Mouse (Mus musculus): Measurements from ENCODE around the gene Sytl1. TPM values are rescaled to one million over a fixed set of nuclear protein-coding genes. Genes with fewer than 3 reads are reported as not detected.

Gene Sytl1
- polyA plus RNA-seq, 1 experiment, result 1.1 TPM

GRCm38 (mm10) chr4:133240934-133241908 lies 21.7 kb downstream of the Sytl1 start:
- H3K27ac ChIP-seq (ENCODE audit: insufficient read depth, low read length), result peak overlapping the region; percentile 68
- peaks cover 3% of the 10 kb centered on the region for H3K4me1 ChIP-seq (ENCODE audit: control insufficient read depth, insufficient read depth, low read length)
- TF ChIP-seq POLR2A (IDR thresholded peaks at IDR 0.05; ENCODE audit: low read depth, low read length) (peak; percentile 97), CTCF (IDR thresholded peaks at IDR 0.05; ENCODE audit: borderline replicate concordance, insufficient read depth, low read length) (no peak)
- peak overlapping the region; percentile 57 for H3K4me3 ChIP-seq (ENCODE audit: insufficient read depth, low read length)

- TF ChIP-seq POLR2A (IDR thresholded peaks at IDR 0.05; ENCODE audit: low read depth, low read length) (peak; percentile 87), CTCF (IDR thresholded peaks at IDR 0.05; ENCODE audit: borderline replicate concordance, insufficient read depth, low read length) (no peak)
- Histone ChIP-seq H3K27ac (ENCODE audit: insufficient read depth, low read length) (peak within 1 kb of the TSS; percentile 68), H3K4me1 (ENCODE audit: control insufficient read depth, insufficient read depth, low read length) (peaks cover 3% of the 10 kb centered on the region), H3K4me3 (ENCODE audit: insufficient read depth, low read length) (peak within 1 kb of the TSS; percentile 57)
Observed at GRCm38 (mm10) chr4:133240490-133240921, 22.4 kb downstream of the Sytl1 start, which contains the start of gene Map3k6. Gene Map3k6 (plus strand): TSS chr4:133240818.

GRCm38 (mm10) chr4:133237911-133238310 lies 25.0 kb downstream of the Sytl1 start:
- H3K4me3 ChIP-seq (ENCODE audit: insufficient read depth, low read length), result no peak overlapping the region
- H3K4me1 ChIP-seq (ENCODE audit: control insufficient read depth, insufficient read depth, low read length), result peaks cover 3% of the 10 kb centered on the region
- no peak overlapping the region for H3K27ac ChIP-seq (ENCODE audit: insufficient read depth, low read length)
- TF ChIP-seq POLR2A (IDR thresholded peaks at IDR 0.05; ENCODE audit: low read depth, low read length), result no peak
- no peak for TF ChIP-seq CTCF (IDR thresholded peaks at IDR 0.05; ENCODE audit: borderline replicate concordance, insufficient read depth, low read length)

GRCm38 (mm10) chr4:133235415-133235814 lies 27.5 kb downstream of the Sytl1 start:
- H3K4me1 ChIP-seq (ENCODE audit: control insufficient read depth, insufficient read depth, low read length), result no peaks in the 10 kb centered on the region

GRCm38 (mm10) chr4:133234771-133235170 lies 28.1 kb downstream of the Sytl1 start:
- no peak overlapping the region for H3K4me3 ChIP-seq (ENCODE audit: insufficient read depth, low read length)
- H3K27ac ChIP-seq (ENCODE audit: insufficient read depth, low read length), result no peak overlapping the region
- TF ChIP-seq CTCF (IDR thresholded peaks at IDR 0.05; ENCODE audit: borderline replicate concordance, insufficient read depth, low read length) (no peak), POLR2A (IDR thresholded peaks at IDR 0.05; ENCODE audit: low read depth, low read length) (no peak)
- no peaks in the 10 kb centered on the region for H3K4me1 ChIP-seq (ENCODE audit: control insufficient read depth, insufficient read depth, low read length)

More at GRCm38 (mm10) chr4:133235415-133235814, 27.5 kb downstream of the Sytl1 start:
- Histone ChIP-seq H3K27ac (ENCODE audit: insufficient read depth, low read length) (no peak overlapping the region), H3K4me3 (ENCODE audit: insufficient read depth, low read length) (no peak overlapping the region)
- TF ChIP-seq POLR2A (IDR thresholded peaks at IDR 0.05; ENCODE audit: low read depth, low read length), result no peak
- TF ChIP-seq CTCF (IDR thresholded peaks at IDR 0.05; ENCODE audit: borderline replicate concordance, insufficient read depth, low read length), result no peak

GRCm38 (mm10) chr4:133233285-133233976 lies 29.5 kb downstream of the Sytl1 start:
- H3K4me1 ChIP-seq (ENCODE audit: control insufficient read depth, insufficient read depth, low read length), result no peaks in the 10 kb centered on the region
- no peak overlapping the region for H3K27ac ChIP-seq (ENCODE audit: insufficient read depth, low read length)
- no peak overlapping the region for H3K4me3 ChIP-seq (ENCODE audit: insufficient read depth, low read length)
- TF ChIP-seq CTCF (IDR thresholded peaks at IDR 0.05; ENCODE audit: borderline replicate concordance, insufficient read depth, low read length) (peak; percentile 31; the same call in 1 of the 2 replicates), POLR2A (IDR thresholded peaks at IDR 0.05; ENCODE audit: low read depth, low read length) (no peak)

- Histone ChIP-seq H3K4me1 (ENCODE audit: control insufficient read depth, insufficient read depth, low read length) (no peaks in the 10 kb centered on the region), H3K27ac (ENCODE audit: insufficient read depth, low read length) (no peak overlapping the region), H3K4me3 (ENCODE audit: insufficient read depth, low read length) (no peak overlapping the region)
- no peak for TF ChIP-seq POLR2A (IDR thresholded peaks at IDR 0.05; ENCODE audit: low read depth, low read length)
- TF ChIP-seq CTCF (IDR thresholded peaks at IDR 0.05; ENCODE audit: borderline replicate concordance, insufficient read depth, low read length), result no peak
Observed at GRCm38 (mm10) chr4:133229582-133229981, 33.3 kb downstream of the Sytl1 start.

- no peak overlapping the region for H3K4me3 ChIP-seq (ENCODE audit: insufficient read depth, low read length)
- TF ChIP-seq POLR2A (IDR thresholded peaks at IDR 0.05; ENCODE audit: low read depth, low read length) (no peak), CTCF (IDR thresholded peaks at IDR 0.05; ENCODE audit: borderline replicate concordance, insufficient read depth, low read length) (no peak)
- no peak overlapping the region for H3K27ac ChIP-seq (ENCODE audit: insufficient read depth, low read length)
- no peaks in the 10 kb centered on the region for H3K4me1 ChIP-seq (ENCODE audit: control insufficient read depth, insufficient read depth, low read length)
Observed at GRCm38 (mm10) chr4:133227636-133228035, 35.3 kb downstream of the Sytl1 start.

- TF ChIP-seq POLR2A (IDR thresholded peaks at IDR 0.05; ENCODE audit: low read depth, low read length) (no peak), CTCF (IDR thresholded peaks at IDR 0.05; ENCODE audit: borderline replicate concordance, insufficient read depth, low read length) (no peak)
- Histone ChIP-seq H3K27ac (ENCODE audit: insufficient read depth, low read length) (no peak overlapping the region), H3K4me1 (ENCODE audit: control insufficient read depth, insufficient read depth, low read length) (no peaks in the 10 kb centered on the region), H3K4me3 (ENCODE audit: insufficient read depth, low read length) (no peak overlapping the region)
Observed at GRCm38 (mm10) chr4:133226073-133226472, 36.8 kb downstream of the Sytl1 start.
